Mouse (Mus musculus): ENCODE measurements around the gene Kin.
A peak's percentile ranks its signal among the peaks of the same experiment; 100 is the strongest.

Gene Kin

GRCm38 (mm10) chr2:10080310-10081010 lies at the start of gene Kin, which contains the start of gene Atp5c1:
Gene Kin, plus strand, starts transcription at chr2:10080593.
Gene Atp5c1, minus strand, starts transcription at chr2:10080510.
- DNase-seq (ENCODE audit: low read depth, low spot score): peak; percentile 99

GRCm38 (mm10) chr2:10033684-10034083 lies 46.7 kb upstream of the Kin start:
- peak; percentile 41 for DNase-seq (ENCODE audit: low read depth, low spot score)

DNA sequence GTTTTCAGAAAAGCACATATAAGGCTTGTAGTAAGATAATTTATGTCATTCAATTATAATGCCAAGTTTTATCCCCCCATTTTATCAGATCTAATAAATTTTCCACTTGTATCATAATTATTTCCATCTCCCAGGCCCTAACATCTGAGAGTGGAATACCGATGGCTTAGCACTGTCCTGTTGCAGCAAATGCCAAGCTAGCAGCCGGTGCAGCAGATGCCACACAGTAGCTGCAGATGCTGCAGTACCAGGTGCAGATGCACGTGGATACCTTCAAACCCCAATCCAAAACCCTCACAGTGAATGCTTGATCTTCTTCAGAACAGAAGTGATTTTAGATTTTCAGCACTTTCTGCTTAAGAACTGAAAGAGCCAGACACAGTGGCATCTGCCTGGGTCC lies 45.4 kb upstream of the Kin start:
- DNase-seq (ENCODE audit: low read depth, low spot score): no peak

DNA sequence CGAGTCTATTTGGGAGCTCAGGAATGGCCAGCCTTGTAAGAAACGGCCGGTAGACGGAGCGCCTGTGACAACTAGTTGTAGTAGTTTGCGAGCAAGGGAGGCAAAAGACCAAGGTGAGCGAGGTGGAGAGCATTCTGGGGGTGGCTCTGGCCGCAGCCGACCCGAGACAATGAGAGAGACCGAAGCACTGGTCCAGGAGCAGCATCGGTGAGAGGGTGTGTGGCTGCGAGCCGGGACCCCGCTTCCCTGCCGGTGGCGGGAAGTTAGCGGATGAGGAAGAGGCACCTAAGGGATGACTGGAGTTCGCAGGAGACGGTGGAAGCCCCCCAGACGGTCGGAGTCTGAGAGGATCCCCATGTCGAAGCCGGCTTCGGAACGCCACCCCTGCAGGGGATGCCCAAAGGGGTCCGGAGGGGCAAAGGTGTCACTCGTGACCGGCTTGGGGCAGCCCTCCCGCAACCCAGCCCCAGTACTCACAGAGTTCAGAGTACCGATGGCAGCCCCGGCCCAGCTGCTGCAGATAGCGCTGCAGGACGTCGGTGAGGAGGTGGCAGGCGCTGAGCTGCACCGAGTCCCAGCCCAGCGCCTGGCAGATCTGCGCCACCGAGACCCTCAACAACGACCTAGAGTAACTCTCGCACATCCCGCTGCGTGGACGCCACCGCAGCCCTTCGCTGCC lies 32.5 kb upstream of the Kin start:
- peak; percentile 40 for DNase-seq (ENCODE audit: low read depth, low spot score)

GRCm38 (mm10) chr2:10048461-10048860 lies 31.9 kb upstream of the Kin start, which contains the start of gene Taf3:
Gene Taf3, minus strand, starts transcription at chr2:10048596.
- DNase-seq (ENCODE audit: low read depth, low spot score): peak; percentile 96

GRCm38 (mm10) chr2:10049456-10049855 lies 30.9 kb upstream of the Kin start:
- no peak for DNase-seq (ENCODE audit: low read depth, low spot score)

GRCm38 (mm10) chr2:10050878-10051277 lies 29.5 kb upstream of the Kin start:
- no peak for DNase-seq (ENCODE audit: low read depth, low spot score)

DNA sequence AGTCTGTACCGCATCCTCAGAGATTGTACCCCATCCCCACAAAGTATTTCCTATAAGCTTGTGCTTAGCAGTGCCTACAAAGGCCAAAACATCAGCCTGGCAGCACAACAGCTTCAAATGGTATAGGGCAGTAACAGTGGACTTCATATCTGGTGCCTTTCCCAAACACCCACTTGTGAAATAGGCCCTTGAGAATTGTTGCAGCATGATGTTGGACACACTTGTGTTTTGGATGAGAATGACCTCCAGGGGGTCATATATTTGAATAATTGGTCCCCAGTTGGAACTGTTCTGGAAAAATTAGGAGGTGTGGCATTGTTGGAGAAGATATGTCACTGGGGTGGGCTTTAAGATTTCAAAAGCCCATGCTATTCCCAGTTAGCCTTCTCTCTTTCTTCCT lies 28.4 kb upstream of the Kin start:
- no peak for DNase-seq (ENCODE audit: low read depth, low spot score)

GRCm38 (mm10) chr2:10058836-10059235 lies 21.6 kb upstream of the Kin start:
- DNase-seq (ENCODE audit: low read depth, low spot score): no peak

DNA sequence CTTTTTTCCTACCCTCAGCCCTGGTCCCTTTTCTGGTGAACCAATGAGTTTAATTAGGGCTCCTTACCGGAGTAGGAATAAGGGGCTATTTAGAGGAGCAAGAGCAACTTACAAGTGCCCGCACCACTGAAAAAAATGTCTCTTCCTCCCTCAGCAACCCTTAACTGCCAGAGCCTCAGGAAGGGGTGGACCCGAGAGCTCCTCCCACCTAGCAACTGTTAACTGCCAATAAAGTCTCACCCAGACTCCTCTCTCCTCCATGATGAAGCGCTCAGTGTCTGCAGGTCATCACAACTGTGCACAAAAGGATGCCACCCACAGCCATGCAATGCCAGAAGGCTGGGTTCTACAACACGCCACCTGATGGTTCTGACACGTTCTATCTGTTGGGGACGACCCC lies 8.6 kb upstream of the Kin start:
- no peak for DNase-seq (ENCODE audit: low read depth, low spot score)

DNA sequence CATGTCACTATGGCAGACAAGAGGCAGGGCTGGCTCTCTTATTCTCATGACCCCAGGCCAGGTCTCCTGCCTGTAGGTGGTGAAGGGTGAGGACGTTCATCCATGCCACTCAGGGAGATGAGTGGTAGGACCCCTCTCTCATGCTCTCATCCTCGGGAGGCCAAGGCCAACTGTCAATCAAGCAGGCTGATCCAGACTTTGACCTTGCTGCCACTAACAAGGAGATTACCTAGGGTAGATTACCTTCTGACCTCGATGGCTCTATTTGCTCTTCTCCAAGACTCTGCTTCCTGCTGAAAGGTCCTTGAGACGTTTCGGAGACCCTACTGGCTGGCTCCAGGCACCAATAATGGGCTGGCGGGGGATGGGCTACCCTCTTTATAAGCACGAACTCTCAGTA lies 5.9 kb upstream of the Kin start:
- no peak for DNase-seq (ENCODE audit: low read depth, low spot score)

GRCm38 (mm10) chr2:10076675-10077074 lies 3.7 kb upstream of the Kin start:
- no peak for DNase-seq (ENCODE audit: low read depth, low spot score)

DNA sequence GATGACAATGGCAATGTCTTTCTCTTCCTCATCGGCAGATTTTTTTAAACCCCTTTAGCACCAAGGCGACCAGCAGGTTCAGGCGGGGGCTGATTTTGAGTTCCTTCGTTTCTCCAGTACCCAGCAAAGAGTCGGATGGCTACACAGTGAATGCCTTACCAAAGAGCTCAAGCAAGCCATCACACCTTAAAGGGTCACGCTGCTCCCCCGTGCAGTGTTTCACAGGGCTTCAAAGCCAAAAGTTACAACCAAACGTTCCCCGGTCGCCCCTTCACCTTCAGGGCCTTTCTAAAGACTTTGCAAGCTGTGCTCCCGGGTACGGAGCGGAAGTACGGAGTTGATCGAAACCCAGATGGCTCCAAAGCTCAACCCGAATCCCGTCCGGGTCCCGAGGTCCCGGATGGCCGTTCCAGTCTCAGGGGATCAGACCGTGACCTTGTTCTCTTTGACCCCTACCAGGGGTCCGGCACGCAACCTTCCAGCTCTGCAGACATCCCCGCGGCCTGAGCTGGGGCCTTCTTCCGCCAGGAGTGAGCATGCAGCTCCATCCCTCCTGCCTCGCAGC lies 566 bp upstream of the Kin start:
- no peak for DNase-seq (ENCODE audit: low read depth, low spot score)

DNA sequence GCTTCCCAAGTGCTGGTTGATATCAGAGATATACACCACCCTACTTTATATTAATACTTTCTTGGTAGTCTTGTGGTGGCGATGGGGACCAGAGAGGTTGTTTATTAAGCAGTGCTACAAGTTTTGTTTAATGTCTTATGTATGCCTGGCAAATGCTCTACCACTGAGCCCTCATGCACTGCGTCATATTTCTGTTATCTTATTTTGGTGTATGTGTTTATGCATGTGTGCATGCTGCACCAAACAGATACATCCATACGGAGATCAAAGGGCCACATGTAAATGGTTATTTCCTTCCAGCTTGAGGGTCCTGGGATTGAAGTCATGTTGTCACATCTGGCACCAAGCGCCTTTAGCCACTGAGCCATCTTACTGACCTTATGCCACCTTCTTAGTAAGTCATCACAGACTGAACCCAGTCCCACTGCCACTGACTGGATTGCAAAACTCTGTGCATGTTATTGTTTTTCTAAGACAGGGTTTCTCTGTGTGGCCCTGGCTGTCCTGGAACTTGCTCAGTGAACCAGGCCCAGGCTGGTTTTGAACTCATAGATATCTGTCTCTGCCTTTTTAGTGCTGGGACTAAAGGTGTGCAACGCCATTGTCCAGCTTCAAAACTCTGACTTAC lies 1.2 kb downstream of the Kin start:
- no peak for DNase-seq (ENCODE audit: low read depth, low spot score)

DNA sequence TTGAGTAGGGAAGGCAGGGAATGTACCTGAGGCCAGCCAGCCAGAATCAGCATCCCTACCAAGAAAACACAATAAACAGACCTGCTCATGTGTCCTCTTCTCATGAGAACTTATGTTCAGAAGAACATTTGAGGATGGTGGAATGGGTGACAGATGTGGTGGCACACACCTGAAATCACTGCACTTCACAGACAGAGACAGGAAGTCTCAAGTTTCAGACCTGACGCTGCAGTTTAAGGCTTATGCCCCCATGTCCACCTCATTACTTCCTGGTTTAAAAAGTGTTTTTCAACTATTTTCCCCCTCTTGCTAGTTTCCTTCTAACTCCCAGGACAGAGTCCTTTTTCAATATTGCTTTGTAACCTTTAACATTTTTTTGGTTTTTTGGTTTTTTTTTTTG lies 2.3 kb downstream of the Kin start:
- peak; percentile 20 for DNase-seq (ENCODE audit: low read depth, low spot score)

DNA sequence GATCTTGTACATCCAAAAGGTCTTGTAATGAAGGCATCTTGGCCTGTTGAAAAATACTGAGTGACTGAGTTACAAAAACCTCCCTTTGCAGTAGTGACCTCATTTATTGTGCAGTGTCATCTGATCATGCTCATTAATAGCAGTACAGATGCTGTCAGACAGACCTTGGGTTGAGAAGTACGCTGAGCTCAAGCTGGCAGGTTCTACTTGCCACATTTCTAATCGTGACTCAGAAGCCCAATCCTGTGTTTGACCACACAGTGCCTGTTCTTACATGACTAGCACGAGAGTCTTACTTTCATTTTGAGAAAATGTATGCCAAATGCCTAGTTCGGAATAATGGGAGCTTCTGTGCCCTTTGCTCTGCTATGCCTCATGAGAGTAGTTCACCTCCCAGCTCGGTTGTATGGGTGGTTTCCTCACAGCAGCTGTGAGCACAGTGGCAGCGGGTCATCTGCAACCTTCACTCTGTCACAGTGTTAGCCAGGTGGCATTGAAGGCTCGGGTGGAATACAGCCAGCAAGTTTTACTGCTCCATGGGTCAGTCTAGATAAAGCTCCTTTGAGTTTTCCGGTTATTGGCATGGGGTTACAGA lies 7.0 kb downstream of the Kin start:
- no peak for DNase-seq (ENCODE audit: low read depth, low spot score)

- DNase-seq (ENCODE audit: low read depth, low spot score): no peak
Observed at GRCm38 (mm10) chr2:10094327-10095100, 14.1 kb downstream of the Kin start.

DNA sequence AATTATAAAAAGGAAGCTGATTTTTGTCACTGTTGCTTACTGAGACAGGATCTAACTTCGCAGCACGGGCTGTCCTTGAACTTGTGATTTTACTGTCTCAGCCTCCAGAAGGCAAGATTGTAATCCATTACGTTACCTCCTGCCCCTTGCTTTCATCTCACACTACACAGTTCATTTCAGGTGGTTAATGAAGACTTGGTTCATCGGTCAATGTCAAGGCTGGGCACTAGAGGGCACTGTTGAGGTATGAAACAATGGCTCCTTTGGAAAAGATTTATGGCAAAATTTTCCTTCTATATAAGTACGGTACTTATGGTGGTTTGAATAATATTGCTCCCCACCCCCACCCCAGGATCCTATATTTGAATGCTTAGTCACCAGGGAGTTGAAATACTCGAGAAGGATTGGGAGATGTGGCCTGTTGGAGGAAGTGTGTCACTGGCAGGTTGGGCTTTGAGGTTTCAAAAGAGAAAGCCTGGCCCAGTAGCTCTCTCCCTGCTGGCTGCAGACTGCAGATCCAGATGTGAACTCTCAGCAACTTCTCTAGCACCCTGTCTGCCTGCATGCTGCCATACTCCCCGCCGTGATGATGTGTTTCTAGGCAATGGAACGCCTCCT lies 18.3 kb downstream of the Kin start:
- peak; percentile 70 for DNase-seq (ENCODE audit: low read depth, low spot score)

GRCm38 (mm10) chr2:10100471-10100870 lies 20.1 kb downstream of the Kin start:
- no peak for DNase-seq (ENCODE audit: low read depth, low spot score)

DNA sequence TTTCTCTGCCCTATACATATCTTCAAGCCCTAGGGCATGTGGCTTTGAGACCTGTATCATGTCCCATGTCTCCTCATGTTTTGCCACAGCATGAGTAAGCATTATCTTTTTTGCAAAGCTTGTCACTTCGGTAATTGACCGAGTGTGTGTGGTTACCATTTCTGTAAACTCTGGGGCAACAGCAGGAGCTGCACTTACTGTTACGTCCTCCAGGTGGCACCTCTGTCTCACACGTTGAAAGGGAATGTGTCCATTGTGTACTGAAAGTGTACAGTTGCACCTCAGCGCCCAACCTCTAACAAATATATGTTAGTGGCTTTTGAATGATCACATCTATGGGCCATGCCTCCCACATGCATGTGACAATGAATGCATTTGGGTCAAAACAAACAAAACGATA lies 20.8 kb downstream of the Kin start:
- peak; percentile 77 for DNase-seq (ENCODE audit: low read depth, low spot score)
